Mouse (Mus musculus): ENCODE data around the gene Pde7b. TPM values are rescaled to one million over a fixed set of nuclear protein-coding genes. Genes with fewer than 3 reads are reported as not detected.
"Not testable (repeated sequence)": the region's sequence is repeated elsewhere in the genome, so short reads cannot be mapped to it uniquely, and the experiment has no call there.

Pde7b gene
- polyA plus RNA-seq, 1 experiment from 2014 or later: 11.5 TPM

DNA sequence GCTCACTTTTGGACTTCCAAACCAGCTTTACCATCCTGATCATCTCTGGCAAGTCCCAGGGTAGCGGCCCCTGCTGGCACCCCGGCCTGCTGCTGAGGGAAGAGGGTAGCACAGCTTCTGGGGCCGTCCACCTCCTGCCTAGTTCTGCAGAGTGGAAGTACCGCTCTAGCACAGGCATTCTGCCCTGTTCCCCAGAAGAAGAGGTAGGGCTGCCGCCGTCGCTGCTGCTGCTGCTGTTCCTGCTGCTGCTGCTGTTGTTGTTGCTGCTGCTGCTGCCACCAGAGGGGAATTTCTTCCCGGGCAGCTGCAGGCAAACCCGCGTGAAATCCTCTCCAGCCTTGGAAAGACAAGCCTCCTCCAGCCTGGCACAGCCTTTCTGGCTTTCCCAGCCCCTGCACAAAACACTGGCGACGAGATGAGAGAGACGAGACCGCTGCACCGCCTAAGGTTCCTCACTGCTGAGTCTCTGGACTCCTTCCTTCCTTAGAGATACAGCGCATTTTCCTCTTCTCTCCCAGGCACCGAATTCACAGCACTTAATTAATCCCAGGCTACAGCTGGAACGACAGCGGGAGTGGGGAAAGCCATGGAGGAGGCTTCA is 176.8 kb downstream of the Pde7b start:
- H3K9ac ChIP-seq: peak overlapping the region; percentile 12
- peak overlapping the region; percentile 43 for H3K4me3 ChIP-seq (replicated peaks)
- peaks cover 36% of the 10 kb centered on the region for H3K4me1 ChIP-seq
- peak; percentile 72 for ATAC-seq (ENCODE audit: insufficient number of reproducible peaks, low FRiP score, low TSS enrichment, low read depth)
- H3K27ac ChIP-seq (replicated peaks): peak overlapping the region; percentile 85
- no peaks in the 10 kb centered on the region for H3K27me3 ChIP-seq
- no peaks in the 10 kb centered on the region for H3K36me3 ChIP-seq
- no peaks in the 10 kb centered on the region for H3K9me3 ChIP-seq (replicated peaks)
- WGBS: 2% methylated on average over 19 of the region's 19 CpGs
- H3K4me2 ChIP-seq (replicated peaks): peak overlapping the region; percentile 60

DNA sequence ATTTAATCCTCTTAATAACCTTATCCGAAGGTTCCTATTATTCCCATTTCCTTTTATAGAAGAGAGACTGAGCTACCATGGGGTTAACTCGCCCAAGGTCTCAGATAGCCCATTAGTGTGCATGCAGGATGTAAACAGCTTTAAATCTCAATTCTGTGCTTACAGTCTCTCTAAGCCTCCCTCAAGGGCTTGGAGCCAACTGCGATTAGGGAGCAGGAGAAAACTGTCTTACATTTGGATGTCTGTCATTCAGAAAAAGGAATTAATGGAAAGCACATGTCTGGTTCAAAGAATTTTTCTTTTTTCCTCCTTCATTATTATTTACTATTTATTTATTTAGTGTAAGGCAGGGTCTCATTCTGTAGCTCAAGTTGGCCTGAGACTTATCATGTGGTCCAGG is 181.8 kb downstream of the Pde7b start:
- 36% methylated on average over 3 of the region's 3 CpGs for WGBS
- ATAC-seq (ENCODE audit: insufficient number of reproducible peaks, low FRiP score, low TSS enrichment, low read depth): no peak
- Histone ChIP-seq H3K9ac (no peak overlapping the region), H3K4me1 (peaks cover 21% of the 10 kb centered on the region; the same call in 1 of the 2 replicates), H3K4me2 (replicated peaks) (no peak overlapping the region), H3K9me3 (replicated peaks) (no peaks in the 10 kb centered on the region), H3K4me3 (replicated peaks) (no peak overlapping the region), H3K27me3 (no peaks in the 10 kb centered on the region), H3K36me3 (no peaks in the 10 kb centered on the region), H3K27ac (replicated peaks) (no peak overlapping the region)

DNA sequence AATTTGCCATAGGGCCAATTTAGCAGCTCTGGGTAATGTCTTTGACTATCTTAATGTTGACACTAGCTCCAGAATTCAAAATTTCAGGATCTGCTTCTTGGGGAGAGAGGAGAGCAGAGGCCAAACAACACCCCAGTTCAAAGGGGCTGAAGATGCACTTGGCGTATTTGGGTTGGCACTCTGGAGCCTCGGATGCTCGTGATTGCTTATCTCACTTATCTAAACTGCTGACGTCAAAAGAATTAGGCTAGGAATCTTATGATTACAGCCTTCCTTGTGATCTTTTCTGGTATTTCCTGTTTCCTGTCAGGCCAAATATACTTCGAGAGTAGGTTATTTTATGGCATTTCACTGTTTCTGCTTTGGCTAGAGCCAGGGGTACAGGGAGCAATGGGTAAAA is 191.1 kb downstream of the Pde7b start:
- Histone ChIP-seq H3K4me1 (0 out of 2 replicates have a peak, but pooled peaks cover 3% of the 10 kb centered on the region), H3K9ac (no peak overlapping the region), H3K36me3 (no peaks in the 10 kb centered on the region), H3K9me3 (replicated peaks) (no peaks in the 10 kb centered on the region), H3K27me3 (no peaks in the 10 kb centered on the region), H3K4me2 (replicated peaks) (no peak overlapping the region), H3K27ac (replicated peaks) (no peak overlapping the region), H3K4me3 (replicated peaks) (no peak overlapping the region)
- ATAC-seq (ENCODE audit: insufficient number of reproducible peaks, low FRiP score, low TSS enrichment, low read depth): no peak
- 25% methylated on average over 5 of the region's 5 CpGs for WGBS

DNA sequence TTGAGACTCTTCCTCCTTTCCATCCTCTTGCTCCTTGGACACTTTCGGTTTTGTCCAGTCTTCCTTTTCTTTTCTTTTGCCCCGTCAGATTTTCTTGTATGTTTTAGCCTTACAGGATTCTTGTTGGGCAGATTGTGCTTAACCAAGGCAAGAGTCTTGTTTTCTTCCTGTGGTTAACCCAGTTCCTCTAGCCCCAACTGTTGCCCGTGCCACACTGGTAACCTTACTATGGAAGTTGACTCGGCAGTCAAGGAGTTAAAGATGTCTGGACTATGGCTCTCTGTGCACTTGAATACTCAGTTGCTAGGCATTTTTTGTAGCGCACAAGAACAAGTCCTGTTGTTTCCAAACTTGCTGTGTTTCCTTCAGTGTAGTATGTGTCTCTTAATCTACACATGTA is 193.0 kb downstream of the Pde7b start:
- Histone ChIP-seq H3K36me3 (no peaks in the 10 kb centered on the region), H3K9me3 (replicated peaks) (no peaks in the 10 kb centered on the region), H3K27me3 (no peaks in the 10 kb centered on the region), H3K4me3 (replicated peaks) (no peak overlapping the region), H3K4me2 (replicated peaks) (no peak overlapping the region), H3K9ac (no peak overlapping the region), H3K4me1 (0 out of 2 replicates have a peak, but pooled peaks cover 14% of the 10 kb centered on the region), H3K27ac (replicated peaks) (no peak overlapping the region)
- WGBS: 88% methylated on average over 5 of the region's 5 CpGs
- ATAC-seq (ENCODE audit: insufficient number of reproducible peaks, low FRiP score, low TSS enrichment, low read depth): no peak

DNA sequence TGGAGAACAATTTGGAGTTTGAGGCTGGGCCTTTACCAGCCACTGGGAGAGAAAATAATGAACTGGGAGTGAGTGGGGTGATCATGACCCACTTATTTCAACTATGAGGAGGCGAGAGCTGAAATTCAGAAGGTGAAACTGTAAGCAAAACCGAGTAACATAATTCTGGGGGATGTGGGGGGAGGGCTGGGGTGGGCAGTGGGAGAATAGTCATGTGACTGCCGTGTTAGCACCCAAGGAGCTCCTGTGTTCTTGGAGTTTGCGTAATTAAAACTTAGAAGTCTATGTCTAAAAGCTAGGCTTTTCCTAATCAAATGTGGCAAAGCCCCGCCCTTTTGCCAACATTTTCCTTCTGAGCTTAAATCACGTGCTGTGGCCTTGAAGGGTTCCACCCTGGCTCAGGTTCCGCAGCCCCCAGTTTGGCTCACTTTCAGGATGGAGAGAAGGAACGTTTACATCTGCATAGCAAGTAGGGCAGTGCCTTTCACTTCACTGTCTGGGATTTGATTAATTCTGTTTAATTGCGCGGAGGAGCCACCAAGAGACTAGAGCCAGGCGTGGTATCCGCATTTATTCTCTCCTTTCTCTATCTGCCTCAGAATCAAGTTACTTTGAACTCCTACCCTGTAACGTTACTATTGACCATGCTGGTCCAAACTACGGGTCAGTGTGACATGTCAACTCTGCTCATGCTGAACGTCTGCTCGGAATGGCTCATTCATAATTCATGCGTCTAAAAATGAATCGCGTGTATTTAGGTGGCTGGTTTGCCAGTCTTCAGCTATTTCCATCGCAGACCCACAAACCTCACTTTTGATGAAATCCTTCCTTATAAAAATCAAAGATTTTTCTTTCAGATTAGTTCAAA is 196.1 kb downstream of the Pde7b start:
- Histone ChIP-seq H3K36me3 (no peaks in the 10 kb centered on the region), H3K9ac (no peak overlapping the region), H3K27ac (replicated peaks) (no peak overlapping the region), H3K27me3 (no peaks in the 10 kb centered on the region), H3K4me2 (replicated peaks) (no peak overlapping the region), H3K4me1 (0 out of 2 replicates have a peak, but pooled peaks cover 14% of the 10 kb centered on the region), H3K9me3 (replicated peaks) (no peaks in the 10 kb centered on the region), H3K4me3 (replicated peaks) (no peak overlapping the region)
- 65% methylated on average over 20 of the region's 20 CpGs for WGBS
- ATAC-seq (ENCODE audit: insufficient number of reproducible peaks, low FRiP score, low TSS enrichment, low read depth): no peak

DNA sequence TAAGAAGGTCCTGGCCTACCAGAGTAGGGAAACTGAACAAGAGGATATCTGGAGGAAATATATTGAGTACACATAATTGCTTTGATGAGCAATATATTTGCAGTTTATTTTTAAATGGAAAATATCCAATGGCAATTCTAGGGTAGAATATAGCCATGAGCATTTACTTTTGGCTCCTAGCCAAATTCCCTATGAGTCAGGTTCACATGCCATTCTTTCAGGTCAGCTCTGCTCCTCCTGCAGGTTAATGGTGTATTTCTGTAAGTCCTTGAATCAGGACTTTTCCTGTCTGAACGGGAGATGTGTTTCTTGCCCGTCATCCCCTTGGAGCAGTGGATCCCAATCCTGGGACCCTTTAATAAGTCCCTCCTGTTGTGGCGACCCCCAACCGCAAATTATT is 197.1 kb downstream of the Pde7b start:
- no peaks in the 10 kb centered on the region for H3K27me3 ChIP-seq
- H3K27ac ChIP-seq (replicated peaks): no peak overlapping the region
- 47% methylated on average over 4 of the region's 4 CpGs for WGBS
- H3K4me1 ChIP-seq: 0 out of 2 replicates have a peak, but pooled peaks cover 14% of the 10 kb centered on the region
- H3K9me3 ChIP-seq (replicated peaks): no peaks in the 10 kb centered on the region
- no peak overlapping the region for H3K9ac ChIP-seq
- H3K36me3 ChIP-seq: no peaks in the 10 kb centered on the region
- no peak overlapping the region for H3K4me3 ChIP-seq (replicated peaks)
- ATAC-seq (ENCODE audit: insufficient number of reproducible peaks, low FRiP score, low TSS enrichment, low read depth): no peak
- H3K4me2 ChIP-seq (replicated peaks): no peak overlapping the region

DNA sequence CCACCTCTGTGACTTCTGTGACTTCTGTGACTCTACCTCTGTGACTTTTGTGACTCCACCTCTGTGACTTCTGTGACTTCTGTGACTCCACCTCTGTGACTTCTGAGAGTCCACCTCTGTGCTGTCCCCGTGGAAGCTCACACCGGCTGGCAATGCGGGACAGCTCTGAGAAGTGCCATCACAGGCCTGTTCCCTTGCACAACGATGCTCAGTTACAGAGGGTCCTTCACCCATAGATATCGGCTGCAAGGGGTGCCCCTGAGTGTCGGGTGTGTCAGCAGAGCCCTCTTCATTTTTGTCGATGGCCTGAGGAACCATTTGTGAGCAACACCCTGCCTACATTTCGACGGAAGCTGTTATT is 206.4 kb downstream of the Pde7b start:
- H3K4me3 ChIP-seq (replicated peaks): no peak overlapping the region
- no peak overlapping the region for H3K27ac ChIP-seq (replicated peaks)
- no peak overlapping the region for H3K9ac ChIP-seq
- no peaks in the 10 kb centered on the region for H3K27me3 ChIP-seq
- ATAC-seq (ENCODE audit: insufficient number of reproducible peaks, low FRiP score, low TSS enrichment, low read depth): no peak
- H3K36me3 ChIP-seq: no peaks in the 10 kb centered on the region
- H3K4me1 ChIP-seq: no peaks in the 10 kb centered on the region
- no peak overlapping the region for H3K4me2 ChIP-seq (replicated peaks)
- WGBS: 87% methylated on average over 9 of the region's 9 CpGs
- H3K9me3 ChIP-seq (replicated peaks): no peaks in the 10 kb centered on the region

DNA sequence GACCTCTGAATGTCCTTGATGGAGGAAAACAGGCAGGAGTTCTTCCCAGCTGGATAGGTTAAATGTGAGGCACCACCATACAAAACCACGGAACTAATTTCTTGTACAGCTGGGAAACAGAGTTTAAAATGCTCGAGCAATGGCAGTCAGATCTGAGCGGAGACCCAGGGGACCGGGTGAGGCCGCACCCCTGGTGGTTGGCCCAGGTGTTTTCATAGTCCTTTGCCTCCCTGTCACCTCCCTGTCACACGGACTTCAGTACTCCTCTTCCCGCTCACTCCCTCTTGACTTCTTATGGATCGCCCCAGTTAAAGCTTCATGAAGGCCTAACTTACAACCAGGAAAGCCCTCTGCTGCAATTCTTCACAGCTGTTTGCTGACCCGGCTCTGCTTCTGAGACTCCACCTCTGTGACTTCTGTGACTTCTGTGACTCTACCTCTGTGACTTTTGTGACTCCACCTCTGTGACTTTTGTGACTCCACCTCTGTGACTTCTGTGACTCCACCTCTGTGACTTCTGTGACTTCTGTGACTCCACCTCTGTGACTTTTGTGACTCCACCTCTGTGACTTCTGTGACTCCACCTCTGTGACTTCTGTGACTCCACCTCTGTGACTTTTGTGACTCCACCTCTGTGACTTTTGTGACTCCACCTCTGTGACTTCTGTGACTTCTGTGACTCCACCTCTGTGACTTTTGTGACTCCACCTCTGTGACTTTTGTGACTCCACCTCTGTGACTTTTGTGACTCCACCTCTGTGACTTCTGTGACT is 206.9 kb downstream of the Pde7b start:
- H3K4me2 ChIP-seq (replicated peaks); H3K4me1 ChIP-seq; ATAC-seq (ENCODE audit: insufficient number of reproducible peaks, low FRiP score, low TSS enrichment, low read depth); H3K27me3 ChIP-seq; H3K36me3 ChIP-seq; H3K4me3 ChIP-seq (replicated peaks); H3K9ac ChIP-seq; H3K27ac ChIP-seq (replicated peaks); H3K9me3 ChIP-seq (replicated peaks): not testable (repeated sequence)
- 56% methylated on average over 9 of the region's 9 CpGs for WGBS

DNA sequence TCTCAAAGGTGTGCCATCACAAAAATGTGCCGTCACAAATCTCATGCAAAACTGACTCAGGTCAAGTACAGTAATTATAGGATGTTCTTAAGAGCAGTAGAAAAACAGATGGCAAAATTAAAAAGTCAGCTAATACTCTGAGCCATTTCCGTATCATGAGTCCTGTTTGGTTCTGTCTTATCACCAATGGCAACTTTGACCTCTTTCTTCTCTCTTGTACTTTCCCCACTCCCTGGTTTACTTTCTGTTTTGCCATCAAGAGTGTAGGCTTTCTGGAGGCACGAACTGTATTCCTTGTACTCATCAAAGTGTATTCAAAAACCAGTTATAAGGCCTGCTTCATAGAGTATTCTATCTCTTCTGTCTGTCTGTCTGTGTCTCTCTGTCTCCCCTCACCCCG is 211.0 kb downstream of the Pde7b start:
- H3K36me3 ChIP-seq: no peaks in the 10 kb centered on the region
- no peak overlapping the region for H3K4me3 ChIP-seq (replicated peaks)
- no peak overlapping the region for H3K4me2 ChIP-seq (replicated peaks)
- H3K9me3 ChIP-seq (replicated peaks): no peaks in the 10 kb centered on the region
- WGBS: 86% methylated on average over 4 of the region's 4 CpGs
- no peak for ATAC-seq (ENCODE audit: insufficient number of reproducible peaks, low FRiP score, low TSS enrichment, low read depth)
- H3K27ac ChIP-seq (replicated peaks): no peak overlapping the region
- H3K27me3 ChIP-seq: no peaks in the 10 kb centered on the region
- H3K9ac ChIP-seq: no peak overlapping the region
- H3K4me1 ChIP-seq: no peaks in the 10 kb centered on the region

DNA sequence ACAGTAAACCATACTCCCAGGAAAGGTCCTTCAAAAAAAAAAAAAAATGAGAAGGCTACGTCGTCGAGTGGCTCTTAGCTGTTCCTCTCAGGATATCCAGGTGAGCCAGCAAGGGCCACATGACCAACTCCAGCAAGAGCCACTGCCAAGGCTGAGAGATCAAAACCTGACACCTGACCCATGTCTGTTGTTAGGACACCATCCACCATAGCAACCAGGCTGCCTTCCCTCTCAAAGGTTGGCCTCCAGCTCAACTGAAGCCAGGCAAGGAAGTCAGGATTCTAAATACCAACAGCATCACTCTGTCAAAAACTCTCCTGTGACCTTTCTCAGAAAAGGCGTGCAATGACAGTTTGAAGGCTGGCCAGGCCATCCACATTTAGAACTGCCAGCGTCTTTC is 211.4 kb downstream of the Pde7b start:
- H3K9ac ChIP-seq: no peak overlapping the region
- no peak overlapping the region for H3K4me2 ChIP-seq (replicated peaks)
- H3K9me3 ChIP-seq (replicated peaks): no peaks in the 10 kb centered on the region
- no peak overlapping the region for H3K27ac ChIP-seq (replicated peaks)
- no peaks in the 10 kb centered on the region for H3K36me3 ChIP-seq
- H3K4me3 ChIP-seq (replicated peaks): no peak overlapping the region
- peaks cover 2% of the 10 kb centered on the region for H3K4me1 ChIP-seq
- no peak for ATAC-seq (ENCODE audit: insufficient number of reproducible peaks, low FRiP score, low TSS enrichment, low read depth)
- WGBS: 92% methylated on average over 5 of the region's 5 CpGs
- H3K27me3 ChIP-seq: no peaks in the 10 kb centered on the region

DNA sequence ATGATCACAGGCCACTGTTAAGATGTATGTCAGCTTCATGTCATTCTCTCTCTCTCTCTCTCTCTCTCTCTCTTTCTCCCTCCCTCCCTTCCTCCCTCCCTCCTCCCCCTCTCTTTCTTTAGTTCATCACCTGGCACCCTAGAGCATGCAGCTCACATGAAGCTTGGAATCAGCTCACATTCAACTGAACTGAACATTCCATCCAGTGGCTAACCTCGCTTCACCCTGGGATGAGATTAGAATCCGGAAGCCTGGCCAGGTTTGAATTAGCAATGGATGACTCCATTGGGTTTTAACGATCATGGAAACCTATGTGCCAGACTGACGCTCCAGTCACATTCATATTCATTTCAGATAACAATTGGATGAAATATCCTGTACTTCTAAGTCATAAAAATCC is 215.1 kb downstream of the Pde7b start:
- Histone ChIP-seq H3K36me3 (no peaks in the 10 kb centered on the region), H3K4me1 (peaks cover 19% of the 10 kb centered on the region), H3K9ac (no peak overlapping the region), H3K9me3 (replicated peaks) (no peaks in the 10 kb centered on the region), H3K4me3 (replicated peaks) (no peak overlapping the region), H3K27ac (replicated peaks) (no peak overlapping the region), H3K4me2 (replicated peaks) (no peak overlapping the region), H3K27me3 (no peaks in the 10 kb centered on the region)
- no peak for ATAC-seq (ENCODE audit: insufficient number of reproducible peaks, low FRiP score, low TSS enrichment, low read depth)
- 73% methylated on average over 4 of the region's 4 CpGs for WGBS
